Mouse (Mus musculus) spleen, adult 2 months (tissue): ENCODE data around the gene Scgb1a1.

Source experiments
- CTCF ChIP-seq: fragments of 200-500 bp; IDR thresholded peaks from 2 replicates; pipeline ENCODE4 v1.5.1; 2011; ENCODE audit warnings: mild to moderate bottlenecking, inconsistent platforms; ENCODE audit not compliant: insufficient read depth, insufficient read length, insufficient replicate concordance; ENCODE audit errors: extremely low read depth
- POLR2A ChIP-seq: fragments of 200-500 bp; IDR thresholded peaks from 2 replicates; pipeline ENCODE4 v1.6.1; 2011; ENCODE audit warnings: low read depth, low read length, inconsistent platforms

- no peak for TF ChIP-seq CTCF
- no peak for TF ChIP-seq POLR2A
These were observed 17.4 kb upstream of the Scgb1a1 start for GRCm38 (mm10) chr19:9105101-9105685.
